Mouse (Mus musculus) MEL (cell line): ENCODE measurements around the gene Pi4ka. TPM values are rescaled to one million over a fixed set of nuclear protein-coding genes. Genes with fewer than 3 reads are reported as not detected.
"Not testable (repeated sequence)": the region's sequence is repeated elsewhere in the genome, so short reads cannot be mapped to it uniquely, and the experiment has no call there.

Experiments used
- DNase-seq: peaks from one replicate; pipeline ENCODE4 v3.0.0; 2011; ENCODE audit warnings: low read depth, low spot score
- H3K27ac ChIP-seq: 2 replicates; pipeline ENCODE4 v1.5.1; 2012; ENCODE audit warnings: low read depth, mild to moderate bottlenecking, control low read depth, low read length, moderate library complexity; ENCODE audit not compliant: control insufficient read depth
- H3K27me3 ChIP-seq, 2 experiments: fragments of 150-350 bp in 1 of 2; sonication (generic) in 1 of 2; 2 replicates each; pipeline ENCODE4 v1.6.1; 2012; ENCODE audit warnings: low read length in 2 of 2, mild to moderate bottlenecking in 2 of 2, improper control_type of control experiment in 1 of 2, moderate library complexity in 1 of 2; ENCODE audit not compliant: insufficient read depth in 2 of 2, control insufficient read depth in 1 of 2
- H3K36me3 ChIP-seq, 2 experiments: 2 replicates each; pipeline ENCODE4 v1.6.1; 2012 to 2014; ENCODE audit warnings: low read length in 2 of 2, improper control_type of control experiment in 1 of 2, inconsistent platforms in 1 of 2, mild to moderate bottlenecking in 1 of 2; ENCODE audit not compliant: insufficient read depth in 2 of 2, control insufficient read depth in 1 of 2
- H3K4me1 ChIP-seq, 2 experiments: fragments of 150-350 bp in 1 of 2; sonication (generic) in 1 of 2; 2 replicates each; pipeline ENCODE4 v1.6.1; 2012; ENCODE audit warnings: low read length in 2 of 2, improper control_type of control experiment in 1 of 2, mild to moderate bottlenecking in 1 of 2; ENCODE audit not compliant: insufficient read depth in 2 of 2, control insufficient read depth in 1 of 2
- H3K4me3 ChIP-seq, 2 experiments: fragments of 150-350 bp in 1 of 2; sonication (generic) in 1 of 2; 2 replicates each; pipeline ENCODE4 v1.5.1; 2012; ENCODE audit warnings: low read depth in 2 of 2, low read length in 2 of 2, mild to moderate bottlenecking in 2 of 2, moderate library complexity in 2 of 2, control low read depth in 1 of 2, improper control_type of control experiment in 1 of 2; ENCODE audit not compliant: control insufficient read depth in 1 of 2, insufficient read depth in 1 of 2
- H3K79me2 ChIP-seq: 2 replicates; pipeline ENCODE4 v1.6.1; 2012; ENCODE audit warnings: mild to moderate bottlenecking, low read length, moderate library complexity; ENCODE audit not compliant: control insufficient read depth, poor library complexity, insufficient read depth
- H3K9ac ChIP-seq: 2 replicates; pipeline ENCODE4 v1.6.1; 2012; ENCODE audit warnings: low read depth, mild to moderate bottlenecking, control low read depth, low read length, moderate library complexity; ENCODE audit not compliant: control insufficient read depth, poor library complexity, severe bottlenecking
- H3K9me3 ChIP-seq: fragments of 150-350 bp; sonication (generic); replicated peaks from 2 replicates; pipeline ENCODE4 v1.6.1; 2012; ENCODE audit warnings: mild to moderate bottlenecking, low read length, improper control_type of control experiment, moderate library complexity; ENCODE audit not compliant: insufficient read depth
- ZNF384 ChIP-seq: IDR thresholded peaks from 2 replicates; pipeline ENCODE4 v1.6.1; 2012; ENCODE audit warnings: low read depth, mild to moderate bottlenecking, inconsistent platforms, low read length, improper control_type of control experiment
- polyA plus RNA-seq, 2 experiments: library from polyadenylated mRNA; stranded (reverse) in 1 of 2; unstranded in 1 of 2; fragments of >175 nt in 1 of 2; fragments of >200 nt in 1 of 2; gene quantifications; 2 replicates each; pipeline versions ENCODE4 v1.2.1 to v1.2.4; 2012; ENCODE audit warnings: low replicate concordance in 2 of 2, low read depth in 1 of 2; ENCODE audit not compliant: insufficient read length in 2 of 2, insufficient read depth in 1 of 2, missing spikeins in 1 of 2
- total RNA-seq: library from RNA; depleted of rRNA; stranded (reverse); fragments of 300-350 nt; gene quantifications from 2 replicates; pipeline ENCODE4 v1.2.3, GENCODE M21; 2012; rRNA removed

Gene Pi4ka
- total and polyA plus RNA-seq, 3 experiments: 25.0 to 286 (median 73.1) TPM

DNA sequence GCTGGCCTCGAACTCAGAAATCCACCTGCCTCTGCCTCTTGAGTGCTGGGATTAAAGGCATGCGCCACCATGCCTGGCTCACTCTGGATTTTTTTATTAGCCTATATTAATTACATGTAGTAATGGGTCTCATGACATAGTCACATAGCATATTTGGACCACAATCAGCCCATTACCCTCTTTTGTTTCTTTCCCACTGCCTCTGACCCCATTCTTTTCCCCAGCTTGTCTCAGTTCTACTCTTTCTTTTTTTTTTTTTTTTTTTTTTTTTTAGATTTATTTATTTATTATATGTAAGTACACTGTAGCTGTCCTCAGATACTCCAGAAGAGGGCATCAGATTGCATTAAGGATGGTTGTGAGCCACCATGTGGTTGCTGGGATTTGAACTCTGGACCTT is 174.6 kb downstream of the Pi4ka start:
- not testable (repeated sequence) for H3K27me3 ChIP-seq, H3K4me3 ChIP-seq, DNase-seq, H3K9ac ChIP-seq, H3K27ac ChIP-seq, H3K9me3 ChIP-seq
- H3K36me3 ChIP-seq: peaks cover 0 to 17% of the 10 kb centered on the region in 2 experiments; a peak in 2 of 4 replicates
- H3K79me2 ChIP-seq: peaks cover 24% of the 10 kb centered on the region
- TF ChIP-seq ZNF384: peak; percentile 82
- peaks cover 12 to 28% of the 10 kb centered on the region in 2 experiments for H3K4me1 ChIP-seq

Other genes with a start within 250 kb of the Pi4ka start
- gene Ube2l3, start 203.7 kb downstream of the Pi4ka start, total RNA-seq: 137 and 166 TPM in 2 replicates
- 1,000 to 10,000 TPM in 1 of 2 experiments, 100 to 1,000 TPM in 1; 297 to 2,006 TPM for gene Ube2l3, start 203.7 kb downstream of the Pi4ka start, polyA plus RNA-seq
- 0.36 and 0.62 TPM in 2 replicates for gene Rimbp3, start 197.7 kb downstream of the Pi4ka start, total RNA-seq
- gene Rimbp3, start 197.7 kb downstream of the Pi4ka start, polyA plus RNA-seq: under 1 TPM in 1 of 2 experiments, not detected in 1; 0.35 TPM
- gene Hic2, start 172.7 kb downstream of the Pi4ka start, total RNA-seq: 5.8 and 5.9 TPM in 2 replicates
- 1 to 10 TPM in 1 of 2 experiments, not detected in 1; 9.5 TPM for gene Hic2, start 172.7 kb downstream of the Pi4ka start, polyA plus RNA-seq
- 2.6 and 3.3 TPM in 2 replicates for gene Tmem191c, start 130.2 kb downstream of the Pi4ka start, total RNA-seq
- 1 to 10 TPM in 1 of 2 experiments, not detected in 1; 7.5 TPM for gene Tmem191c, start 130.2 kb downstream of the Pi4ka start, polyA plus RNA-seq
- gene Serpind1, start 74.9 kb downstream of the Pi4ka start, total RNA-seq: not detected in 2 replicates
- not detected for gene Serpind1, start 74.9 kb downstream of the Pi4ka start, polyA plus RNA-seq
- gene Snap29, start 328 bp downstream of the Pi4ka start, total RNA-seq: 9.4 and 11.6 TPM in 2 replicates
- 10 to 100 TPM in 1 of 2 experiments, not detected in 1; 11.8 TPM for gene Snap29, start 328 bp downstream of the Pi4ka start, polyA plus RNA-seq
- 14.9 and 16.2 TPM in 2 replicates for gene Crkl, start 45.7 kb upstream of the Pi4ka start, total RNA-seq
- gene Crkl, start 45.7 kb upstream of the Pi4ka start, polyA plus RNA-seq: 100 to 1,000 TPM in 1 of 2 experiments, 10 to 100 TPM in 1; 34.6 to 146 TPM
- gene Aifm3, start 83.3 kb upstream of the Pi4ka start, total RNA-seq: 0.23 and 0.29 TPM in 2 replicates
- under 1 TPM in 1 of 2 experiments, not detected in 1; 0.52 TPM for gene Aifm3, start 83.3 kb upstream of the Pi4ka start, polyA plus RNA-seq
- 39.5 and 45.1 TPM in 2 replicates for gene Lztr1, start 102.4 kb upstream of the Pi4ka start, total RNA-seq
- 10 to 100 TPM in 1 of 2 experiments, not detected in 1; 83.2 TPM for gene Lztr1, start 102.4 kb upstream of the Pi4ka start, polyA plus RNA-seq
- 53.6 and 65.5 TPM in 2 replicates for gene Thap7, start 124.8 kb upstream of the Pi4ka start, total RNA-seq
- 10 to 100 TPM in 1 of 2 experiments, not detected in 1; 65.4 TPM for gene Thap7, start 124.8 kb upstream of the Pi4ka start, polyA plus RNA-seq
- 0.12 TPM in 1 of 2 replicates, not detected in the other for gene Lrrc74b, start 154.9 kb upstream of the Pi4ka start, total RNA-seq
- gene Lrrc74b, start 154.9 kb upstream of the Pi4ka start, polyA plus RNA-seq: under 1 TPM in 1 of 2 experiments, not detected in 1; 0.10 TPM
- gene P2rx6, start 155.6 kb upstream of the Pi4ka start, total RNA-seq: 0.04 TPM in 1 of 2 replicates, not detected in the other
- under 1 TPM in 1 of 2 experiments, not detected in 1; 0.38 TPM for gene P2rx6, start 155.6 kb upstream of the Pi4ka start, polyA plus RNA-seq
- gene Slc7a4, start 176.9 kb upstream of the Pi4ka start, total RNA-seq: 15.4 and 23.1 TPM in 2 replicates
- gene Slc7a4, start 176.9 kb upstream of the Pi4ka start, polyA plus RNA-seq: 10 to 100 TPM in 1 of 2 experiments, not detected in 1; 23.6 TPM
- 47.6 and 51.0 TPM in 2 replicates for gene Smpd4, start 213.0 kb upstream of the Pi4ka start, total RNA-seq
- 100 to 1,000 TPM in 1 of 2 experiments, 10 to 100 TPM in 1; 94.3 to 609 TPM for gene Smpd4, start 213.0 kb upstream of the Pi4ka start, polyA plus RNA-seq
- 1.7 and 1.9 TPM in 2 replicates for gene Ccdc74a, start 240.2 kb upstream of the Pi4ka start, total RNA-seq
- gene Ccdc74a, start 240.2 kb upstream of the Pi4ka start, polyA plus RNA-seq: 1 to 10 TPM in 1 of 2 experiments, not detected in 1; 4.6 TPM